Mouse (Mus musculus) erythroblast, embryonic 14.5 days (primary cell): ENCODE data around the gene Plekhm1.

ENCODE experiments used
- GATA1 ChIP-seq: IDR thresholded peaks from 2 replicates; pipeline ENCODE4 v1.6.1; 2012; ENCODE audit warnings: low read length, inconsistent platforms, mixed read lengths
- TAL1 ChIP-seq: IDR thresholded peaks from 3 replicates; pipeline ENCODE4 v1.6.1; 2012; ENCODE audit warnings: low read length, inconsistent platforms, mixed read lengths

GRCm38 (mm10) chr11:103362521-103363181 is 49.8 kb downstream of the Plekhm1 start:
- no peak for TF ChIP-seq GATA1
- no peak for TF ChIP-seq TAL1
